In genomic region chr5:117242671-117243478, GRCm38 (mm10) we compare ENCODE assay signal across 8 mouse cellular contexts. TPM values are rescaled to one million over a fixed set of nuclear protein-coding genes. Genes with fewer than 3 reads are reported as not detected.
DNase-seq lines count a peak whose midpoint lies in the region; ATAC-seq and TF ChIP-seq lines count a peak whose summit lies in the region.

No protein-coding gene starts in this region.

- H3K27me3 ChIP-seq in intestine, embryonic 14.5 days (replicated peaks; ENCODE audit: control insufficient read depth, insufficient read depth, low read length) = no peaks in the 10 kb centered on the region
- no peaks in the 10 kb centered on the region for H3K27me3 ChIP-seq in intestine, postnatal 0 days (replicated peaks; ENCODE audit: control insufficient read depth, insufficient read depth, low read length)
- no peaks in the 10 kb centered on the region for H3K27me3 ChIP-seq in hindbrain, embryonic 15.5 days
- no peaks in the 10 kb centered on the region for H3K27me3 ChIP-seq in neural tube, embryonic 11.5 days (ENCODE audit: control insufficient read depth, insufficient read depth, low read length)

- peaks cover 8% of the 10 kb centered on the region for H3K4me1 ChIP-seq in intestine, embryonic 14.5 days (replicated peaks; ENCODE audit: control insufficient read depth, insufficient read depth, low read length)
- no peaks in the 10 kb centered on the region for H3K4me1 ChIP-seq in intestine, postnatal 0 days (replicated peaks; ENCODE audit: control insufficient read depth, insufficient read depth, low read length)
- H3K4me1 ChIP-seq in hindbrain, embryonic 15.5 days (replicated peaks) = peaks cover 27% of the 10 kb centered on the region
- H3K4me1 ChIP-seq in neural tube, embryonic 11.5 days (ENCODE audit: control insufficient read depth, insufficient read depth, low read length) = 0 out of 2 replicates have a peak, but pooled peaks cover 3% of the 10 kb centered on the region

- no peak overlapping the region for H3K9ac ChIP-seq in intestine, embryonic 14.5 days (ENCODE audit: low read length)
- H3K9ac ChIP-seq in intestine, postnatal 0 days (ENCODE audit: low read depth, low read length) = no peak overlapping the region
- peak overlapping the region; percentile 87 for H3K9ac ChIP-seq in hindbrain, embryonic 15.5 days
- H3K9ac ChIP-seq in neural tube, embryonic 11.5 days (ENCODE audit: low read length) = peak overlapping the region; percentile 41

- peak overlapping the region; percentile 12; the same call in 1 of the 2 replicates for H3K4me3 ChIP-seq in intestine, embryonic 14.5 days (ENCODE audit: low read depth, low read length)
- no peak overlapping the region for H3K4me3 ChIP-seq in intestine, postnatal 0 days (ENCODE audit: low read depth, low read length)
- H3K4me3 ChIP-seq in hindbrain, embryonic 15.5 days = peak overlapping the region; percentile 68
- H3K4me3 ChIP-seq in neural tube, embryonic 11.5 days (ENCODE audit: low read depth, low read length) = peak overlapping the region; percentile 34

- no peaks in the 10 kb centered on the region for H3K9me3 ChIP-seq in intestine, embryonic 14.5 days (ENCODE audit: control insufficient read depth, low read length)
- H3K9me3 ChIP-seq in intestine, postnatal 0 days (ENCODE audit: control insufficient read depth) = no peaks in the 10 kb centered on the region
- no peaks in the 10 kb centered on the region for H3K9me3 ChIP-seq in hindbrain, embryonic 15.5 days
- no peaks in the 10 kb centered on the region for H3K9me3 ChIP-seq in neural tube, embryonic 11.5 days (ENCODE audit: control insufficient read depth, low read length)

- no peak for ATAC-seq in intestine, embryonic 14.5 days (replicated peaks; ENCODE audit: low FRiP score, low TSS enrichment, low read depth)
- no peak for ATAC-seq in intestine, postnatal 0 days
- ATAC-seq in hindbrain, embryonic 15.5 days (ENCODE audit: low FRiP score, low read depth) = no peak; the same call in 1 of the 2 replicates
- ATAC-seq in neural tube, embryonic 11.5 days (ENCODE audit: insufficient read depth, low FRiP score, low TSS enrichment) = no peak

- DNase-seq in intestine, embryonic 14.5 days (ENCODE audit: low spot score) = no peak
- DNase-seq in cerebellum, adult 9-11 months = peak; percentile 68
- DNase-seq in neural tube, embryonic 11.5 days (ENCODE audit: low spot score) = peak; percentile 20
- no peak for DNase-seq in spleen, postnatal 4 days (ENCODE audit: low spot score in 2 of 2)
- no peak for DNase-seq in T-cell, adult 2 months (ENCODE audit: low spot score)
- no peak for DNase-seq in thymus, postnatal 0 days (ENCODE audit: low spot score)

- TF ChIP-seq CTCF in intestine, postnatal 0 days (IDR thresholded peaks at IDR 0.05; ENCODE audit: low read depth) = no peak

- peak overlapping the region; percentile 59 for H3K4me2 ChIP-seq in intestine, embryonic 14.5 days (ENCODE audit: low read length)
- no peak overlapping the region for H3K4me2 ChIP-seq in intestine, postnatal 0 days (replicated peaks; ENCODE audit: low read depth)
- peak overlapping the region; percentile 78 for H3K4me2 ChIP-seq in hindbrain, embryonic 15.5 days
- peak overlapping the region; percentile 33 for H3K4me2 ChIP-seq in neural tube, embryonic 11.5 days (ENCODE audit: low read depth)

- no peak overlapping the region for H3K27ac ChIP-seq in intestine, embryonic 14.5 days (ENCODE audit: low read depth)
- no peak overlapping the region for H3K27ac ChIP-seq in intestine, postnatal 0 days (ENCODE audit: low read depth, low read length)
- peak overlapping the region; percentile 96 for H3K27ac ChIP-seq in hindbrain, embryonic 15.5 days (replicated peaks)
- H3K27ac ChIP-seq in neural tube, embryonic 11.5 days (ENCODE audit: low read depth, low read length) = 0 out of 2 replicates have a peak overlapping the region, but pooled peaks have one; percentile 11

- H3K36me3 ChIP-seq in intestine, embryonic 14.5 days (ENCODE audit: control insufficient read depth, insufficient read depth, low read length) = no peaks in the 10 kb centered on the region
- H3K36me3 ChIP-seq in intestine, postnatal 0 days (ENCODE audit: control insufficient read depth, insufficient read depth) = peaks cover 36% of the 10 kb centered on the region; the same call in 1 of the 2 replicates
- H3K36me3 ChIP-seq in hindbrain, embryonic 15.5 days = no peaks in the 10 kb centered on the region
- H3K36me3 ChIP-seq in neural tube, embryonic 11.5 days (ENCODE audit: control insufficient read depth, insufficient read depth, low read length) = no peaks in the 10 kb centered on the region

- WGBS in intestine, embryonic 14.5 days = 38% methylated on average over 22 of the region's 22 CpGs
- 67% methylated on average over 22 of the region's 22 CpGs for WGBS in intestine, postnatal 0 days
- WGBS in hindbrain, embryonic 15.5 days = 16% methylated on average over 22 of the region's 22 CpGs
- WGBS in neural tube, embryonic 11.5 days = 25% methylated on average over 22 of the region's 22 CpGs

RNA-seq across cellular contexts. Expression of gene Pebp1, which starts 44.5 kb away (rescaled TPM):
- polyA plus RNA-seq in intestine, embryonic 14.5 days (2014; fragmentation: Nextera tagmentation; extraction: Ambion mirVana) = 747 and 803 TPM in 2 replicates
- 258 and 267 TPM in 2 replicates for polyA plus RNA-seq in intestine, postnatal 0 days (2015; fragmentation: Nextera tagmentation; extraction: Ambion mirVana)
- polyA plus RNA-seq in hindbrain, embryonic 15.5 days (2015; fragmentation: Nextera tagmentation; extraction: Ambion mirVana) = 1,065 and 1,090 TPM in 2 replicates
- 915 and 934 TPM in 2 replicates for polyA plus RNA-seq in neural tube, embryonic 11.5 days (2014; fragmentation: Nextera tagmentation; extraction: Ambion mirVana)
- polyA plus RNA-seq in thymus, postnatal 0 days (2015; fragmentation: Nextera tagmentation; extraction: Ambion mirVana) = 420 and 455 TPM in 2 replicates

Comparison
In these comparisons a context has a peak if more than half of its experiments do, and no peak if none do; other contexts are left out.
1. DNase-seq: peak in cerebellum, adult 9-11 months (single experiment) and neural tube, embryonic 11.5 days (single experiment); none in intestine, embryonic 14.5 days (single experiment), spleen, postnatal 4 days (0 of 2), T-cell, adult 2 months (single experiment) and thymus, postnatal 0 days (single experiment).
2. H3K27ac ChIP-seq: peak in hindbrain, embryonic 15.5 days (single experiment) and neural tube, embryonic 11.5 days (single experiment); none in intestine, embryonic 14.5 days (single experiment) and intestine, postnatal 0 days (single experiment).
3. H3K9ac ChIP-seq: peak in hindbrain, embryonic 15.5 days (single experiment) and neural tube, embryonic 11.5 days (single experiment); none in intestine, embryonic 14.5 days (single experiment) and intestine, postnatal 0 days (single experiment).